Mouse (Mus musculus) bone marrow, adult 2 months (tissue): ENCODE data around the gene Thap12.

ENCODE experiments used
- CTCF ChIP-seq: fragments of 200-500 bp; IDR thresholded peaks from 2 replicates; pipeline ENCODE4 v1.5.1; 2011; ENCODE audit warnings: low read length, control low read depth; ENCODE audit not compliant: control insufficient read depth, insufficient read depth
- POLR2A ChIP-seq: fragments of 200-500 bp; IDR thresholded peaks from 2 replicates; pipeline ENCODE4 v1.6.1; 2011; ENCODE audit warnings: low read depth, mild to moderate bottlenecking, control low read depth, low read length, borderline replicate concordance; ENCODE audit not compliant: control insufficient read depth

GRCm38 (mm10) chr7:98721623-98722022 lies 18.7 kb downstream of the Thap12 start:
- no peak for TF ChIP-seq CTCF
- no peak for TF ChIP-seq POLR2A
